Mouse (Mus musculus) spleen, adult 18-20 months (tissue): ENCODE measurements at regions not wholly inside any gene's neighbourhood (a gene's known extent, or its start where the extent isn't known, plus 50 kb on each side); places are given as distances from the start of the nearest gene placed in this dataset.
A peak's percentile ranks its signal among the peaks of the same experiment; 100 is the strongest.

Experiments
- DNase-seq, 2 experiments: peaks; one replicate each; pipeline ENCODE4 v3.0.0; 2022; ENCODE audit warnings: mixed read lengths in 2 of 2

GRCm38 (mm10) chr6:108910330-108910729 is 81.9 kb downstream of the Edem1 start:
- no peak for DNase-seq

- no peak for DNase-seq
Observed at GRCm38 (mm10) chr6:108912539-108912938, 84.1 kb downstream of the Edem1 start.

GRCm38 (mm10) chr6:108919372-108919913 is 91.0 kb downstream of the Edem1 start:
- DNase-seq = no peak

- DNase-seq = no peak
Observed at GRCm38 (mm10) chr6:108921181-108921580, 92.7 kb downstream of the Edem1 start.

- no peak for DNase-seq
Observed at GRCm38 (mm10) chr6:108922564-108922963, 94.1 kb downstream of the Edem1 start.

GRCm38 (mm10) chr6:108928981-108929380 is 100.5 kb downstream of the Edem1 start:
- DNase-seq = no peak

GRCm38 (mm10) chr6:108938646-108939045 is 110.2 kb downstream of the Edem1 start:
- DNase-seq = no peak

- DNase-seq = no peak
Observed at GRCm38 (mm10) chr6:108942288-108942687, 113.8 kb downstream of the Edem1 start.

GRCm38 (mm10) chr6:108952389-108952788 is 123.9 kb downstream of the Edem1 start:
- no peak for DNase-seq

GRCm38 (mm10) chr6:108962810-108963209 is 134.4 kb downstream of the Edem1 start:
- DNase-seq = no peak

GRCm38 (mm10) chr6:108963295-108963694 is 134.9 kb downstream of the Edem1 start:
- peak in 1 of 2 experiments; percentile 25 for DNase-seq

- DNase-seq = no peak
Observed at GRCm38 (mm10) chr6:108969477-108970176, 141.2 kb downstream of the Edem1 start.

- DNase-seq = no peak
Observed at GRCm38 (mm10) chr6:108971415-108972089, 143.1 kb downstream of the Edem1 start.

- no peak for DNase-seq
Observed at GRCm38 (mm10) chr6:108973701-108974100, 145.3 kb downstream of the Edem1 start.

- no peak for DNase-seq
Observed at GRCm38 (mm10) chr6:108989506-108989905, 161.1 kb downstream of the Edem1 start.

GRCm38 (mm10) chr6:108993743-108994142 is 165.3 kb downstream of the Edem1 start:
- no peak for DNase-seq

GRCm38 (mm10) chr6:109004443-109004842 is 176.0 kb downstream of the Edem1 start:
- DNase-seq = no peak

GRCm38 (mm10) chr6:109009364-109009763 is 180.9 kb downstream of the Edem1 start:
- no peak for DNase-seq

GRCm38 (mm10) chr6:109009793-109010192 is 181.4 kb downstream of the Edem1 start:
- no peak for DNase-seq

- no peak for DNase-seq
Observed at GRCm38 (mm10) chr6:109019731-109020130, 191.3 kb downstream of the Edem1 start.
